Mouse (Mus musculus) lung, postnatal 14 days (tissue): ENCODE data around the gene Gm20662.

Experiments used
- DNase-seq: peaks from one replicate; pipeline ENCODE4 v3.0.0; 2021

The Gm20662 gene

DNA sequence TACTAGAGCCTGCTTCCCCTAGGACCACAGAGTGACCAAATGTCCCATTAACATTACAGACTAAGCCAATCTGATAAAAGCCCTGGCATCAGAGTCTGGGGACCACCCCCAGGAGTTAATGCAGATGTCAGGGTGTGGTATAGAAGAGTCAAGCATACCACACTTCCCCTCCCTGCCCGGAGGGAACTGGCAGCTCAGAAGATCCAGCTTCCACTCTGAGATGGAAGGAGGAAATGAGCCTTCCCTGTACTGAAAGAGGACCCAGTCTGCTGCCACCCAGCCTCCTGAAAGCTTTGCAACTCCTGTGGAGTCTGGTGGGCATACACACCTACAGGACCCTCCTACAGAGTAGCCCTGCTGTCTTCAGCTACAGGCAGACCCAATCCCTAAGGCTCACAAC lies 58.9 kb downstream of the Gm20662 start:
- DNase-seq: no peak

DNA sequence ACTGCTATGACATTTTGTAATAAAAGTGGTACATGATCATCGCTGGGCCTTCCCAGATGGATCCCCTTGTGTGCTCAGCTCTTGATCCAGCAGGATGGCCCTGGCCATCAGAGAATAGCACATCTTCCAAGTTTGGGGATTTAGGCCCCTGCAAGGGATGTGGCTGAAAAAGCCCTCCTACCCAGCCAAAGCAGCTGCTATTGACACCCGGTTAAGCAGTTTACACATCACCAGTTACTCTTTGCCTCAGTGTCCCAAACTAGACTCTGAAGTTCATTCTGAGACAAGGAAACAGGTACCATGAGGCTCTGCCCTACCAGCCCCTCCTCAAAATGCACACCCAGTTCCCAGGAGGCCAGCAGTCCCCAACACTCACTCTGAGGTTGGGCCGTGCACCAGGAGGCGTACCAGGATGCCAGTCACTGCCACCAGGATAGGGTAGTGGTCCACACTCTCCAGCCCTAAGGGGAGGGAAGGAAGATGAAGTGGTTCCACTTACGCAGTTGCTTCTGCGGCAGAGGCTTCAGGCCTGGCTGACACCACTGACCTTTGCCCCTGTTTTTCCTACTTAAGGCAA lies 59.6 kb downstream of the Gm20662 start:
- DNase-seq: no peak

DNA sequence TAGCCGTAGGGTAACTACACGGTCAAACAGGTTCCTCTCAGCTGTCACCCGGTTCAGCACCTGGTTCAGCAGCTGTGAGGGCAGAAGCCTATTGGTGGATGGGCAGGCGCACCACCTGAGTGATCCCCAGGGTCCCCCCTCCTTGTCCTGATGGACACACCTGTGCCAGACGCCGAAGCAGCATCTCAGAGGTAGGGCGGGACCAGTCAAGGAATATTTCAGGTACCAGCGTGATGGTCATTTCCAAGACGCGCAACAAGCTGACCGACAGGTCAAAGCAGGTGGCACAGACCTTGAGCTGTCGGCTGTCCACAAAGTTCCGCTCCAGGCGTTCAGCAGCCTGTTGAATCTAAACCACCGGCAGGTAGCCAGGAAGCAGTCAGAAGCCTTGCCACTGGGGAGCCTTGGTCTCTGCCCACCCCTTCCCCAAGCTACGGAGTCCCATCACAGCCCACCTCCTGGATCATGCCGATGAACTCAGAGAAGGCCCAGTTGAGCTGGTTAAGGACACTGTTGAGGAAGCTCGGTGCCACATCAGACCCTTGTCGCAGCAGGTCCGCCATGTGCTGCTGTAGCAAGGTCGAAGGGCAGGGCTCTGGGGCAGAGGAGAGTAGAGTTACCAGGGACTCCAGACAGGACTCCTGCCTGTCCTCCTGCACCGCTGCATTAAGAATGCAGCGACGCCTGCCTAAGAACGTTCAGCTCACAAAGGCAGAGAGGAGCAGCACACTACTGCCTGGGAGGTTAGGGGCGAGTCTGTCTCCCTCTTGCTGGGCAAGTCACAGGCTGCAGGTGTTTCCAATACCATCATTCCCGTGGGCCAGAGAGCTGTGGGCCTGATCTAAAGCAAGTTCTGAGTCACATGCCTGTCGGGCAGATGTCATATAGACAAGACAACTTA lies 60.5 kb downstream of the Gm20662 start:
- DNase-seq: no peak

DNA sequence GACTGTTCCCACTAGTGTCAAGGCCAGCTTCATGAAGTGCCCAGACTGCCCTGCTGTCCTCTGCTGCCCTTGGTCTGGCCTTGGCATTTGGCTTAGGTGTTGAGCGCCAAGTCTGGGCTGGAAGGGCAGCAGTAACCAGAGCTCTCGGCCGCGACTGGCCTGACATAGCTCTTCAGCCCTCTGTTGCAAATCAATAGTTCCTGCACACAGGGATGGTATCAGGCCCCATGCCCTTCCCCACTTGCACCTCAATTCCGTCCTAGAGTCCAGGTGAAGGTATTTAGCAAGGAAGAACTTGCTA lies 61.1 kb downstream of the Gm20662 start:
- DNase-seq: no peak

DNA sequence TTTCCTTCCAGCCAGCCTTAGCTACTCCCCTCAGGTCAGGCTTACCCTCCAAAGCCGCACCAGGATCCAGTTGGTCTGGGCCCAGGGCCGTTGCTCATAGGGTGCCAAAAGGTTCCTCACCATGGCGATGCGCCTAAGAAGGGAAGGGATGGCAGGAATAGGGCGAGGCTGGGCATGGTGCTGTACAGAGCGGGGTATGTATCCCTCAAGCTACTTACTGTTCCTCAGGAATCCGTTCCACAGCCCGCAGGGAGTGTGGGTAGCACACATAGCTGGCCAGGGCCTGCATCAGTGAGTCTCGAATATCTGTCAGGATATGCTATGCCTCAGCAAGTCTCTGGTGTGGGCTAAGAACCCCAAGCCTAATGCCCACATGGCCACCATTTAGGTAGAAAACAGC lies 62.1 kb downstream of the Gm20662 start:
- DNase-seq: no peak

DNA sequence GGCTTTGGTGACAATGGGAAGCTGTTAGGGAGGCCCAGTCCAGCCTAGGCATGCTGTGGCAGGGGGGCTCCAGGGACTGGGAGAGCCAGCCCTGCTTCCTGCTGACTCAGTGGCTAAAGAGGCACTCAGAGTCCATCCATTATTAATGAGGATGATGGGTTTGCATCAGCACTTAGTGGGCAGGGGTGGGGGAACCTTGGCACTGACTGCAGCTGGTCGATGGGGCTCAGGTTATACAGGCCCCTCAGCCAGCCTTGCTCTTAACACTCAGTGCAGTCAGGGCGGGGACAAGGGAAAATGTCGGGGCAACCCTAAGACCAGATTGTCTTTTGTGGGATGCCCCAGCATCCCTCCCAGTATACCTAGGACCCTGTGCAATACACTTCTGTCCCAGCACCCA lies 66.0 kb downstream of the Gm20662 start:
- no peak for DNase-seq

DNA sequence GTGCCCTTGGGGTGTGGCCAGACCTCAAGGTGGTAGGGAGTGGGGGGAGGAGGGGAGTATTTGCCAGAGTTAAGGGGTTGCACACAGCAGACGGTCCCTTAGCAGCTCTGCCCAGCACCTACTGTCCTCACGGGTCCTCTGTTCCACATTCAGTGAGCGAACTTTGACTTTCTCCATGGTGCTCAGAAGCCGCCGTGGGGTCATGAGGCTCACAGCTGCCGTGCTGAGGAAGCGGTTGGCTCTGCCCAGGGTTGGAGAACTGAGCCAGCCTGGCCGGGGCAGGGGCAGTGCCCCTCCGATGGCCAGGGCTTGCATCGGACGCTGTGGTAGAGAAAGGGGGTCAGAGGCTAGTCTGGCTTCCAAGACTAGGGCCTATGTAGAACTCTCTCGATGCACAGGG lies 67.2 kb downstream of the Gm20662 start:
- DNase-seq: no peak

DNA sequence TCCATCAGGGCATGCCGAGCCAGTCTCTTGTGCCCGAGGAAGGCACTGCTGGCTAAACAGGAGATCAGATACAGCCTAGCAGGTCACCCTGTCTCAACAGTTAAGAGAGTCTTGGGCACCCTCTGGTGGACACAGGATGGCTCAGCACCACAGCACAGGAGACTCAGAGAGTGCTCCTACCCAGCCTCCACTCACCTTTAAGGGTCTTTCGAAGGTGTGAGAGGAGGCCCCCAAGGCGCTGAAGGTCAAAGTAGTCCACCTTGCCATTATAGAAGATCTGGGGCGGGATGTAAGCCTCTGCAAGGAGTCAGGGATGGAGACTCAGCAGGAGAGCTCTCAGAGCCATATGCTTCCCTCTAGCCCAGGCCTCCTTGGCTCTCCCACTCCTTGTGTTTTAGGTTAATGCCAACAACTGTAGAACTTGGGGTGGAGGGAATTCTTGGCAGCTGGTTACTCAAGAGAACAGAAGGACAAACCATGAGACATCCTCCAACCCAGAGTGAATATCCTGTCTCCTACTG lies 69.4 kb downstream of the Gm20662 start:
- DNase-seq: peak; percentile 68

DNA sequence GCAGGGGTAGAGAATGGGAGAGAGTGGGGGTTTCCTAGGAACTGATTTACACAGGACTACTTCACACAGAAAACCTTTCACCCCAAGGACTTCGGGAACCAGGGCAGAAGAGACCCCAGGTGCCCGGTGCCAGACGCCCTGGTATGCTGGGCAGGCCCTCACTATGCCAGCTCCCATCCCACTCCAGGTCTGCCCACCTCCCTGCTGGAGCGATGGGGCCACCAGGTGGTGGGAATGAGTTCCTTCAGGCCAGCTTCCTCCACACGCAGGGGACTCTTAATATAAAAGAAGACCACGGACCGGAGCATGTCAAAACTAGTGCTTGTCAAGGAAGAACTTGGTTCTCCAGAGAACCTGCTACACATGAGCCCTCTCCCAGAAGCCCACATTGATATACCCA lies 71.0 kb downstream of the Gm20662 start:
- DNase-seq: no peak

DNA sequence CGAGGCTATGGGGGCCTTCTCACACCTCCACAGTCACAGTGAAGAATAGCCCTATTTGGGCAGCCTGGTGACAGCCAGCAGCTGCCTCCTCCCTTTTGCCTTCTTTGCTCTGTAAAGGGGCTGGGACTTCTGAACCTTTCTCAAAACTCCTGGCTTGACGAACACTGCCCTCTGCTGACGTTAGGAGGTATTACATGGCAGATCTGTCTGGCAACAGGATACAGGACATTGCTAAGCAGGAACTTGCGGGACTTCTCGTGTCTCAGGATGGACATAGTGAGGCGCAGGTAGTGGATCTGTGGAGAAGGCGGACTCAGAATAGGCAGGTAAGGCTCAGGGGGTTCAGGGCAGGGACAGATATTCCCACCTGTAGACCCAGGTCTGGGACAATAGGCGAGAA lies 71.8 kb downstream of the Gm20662 start:
- peak; percentile 89 for DNase-seq

DNA sequence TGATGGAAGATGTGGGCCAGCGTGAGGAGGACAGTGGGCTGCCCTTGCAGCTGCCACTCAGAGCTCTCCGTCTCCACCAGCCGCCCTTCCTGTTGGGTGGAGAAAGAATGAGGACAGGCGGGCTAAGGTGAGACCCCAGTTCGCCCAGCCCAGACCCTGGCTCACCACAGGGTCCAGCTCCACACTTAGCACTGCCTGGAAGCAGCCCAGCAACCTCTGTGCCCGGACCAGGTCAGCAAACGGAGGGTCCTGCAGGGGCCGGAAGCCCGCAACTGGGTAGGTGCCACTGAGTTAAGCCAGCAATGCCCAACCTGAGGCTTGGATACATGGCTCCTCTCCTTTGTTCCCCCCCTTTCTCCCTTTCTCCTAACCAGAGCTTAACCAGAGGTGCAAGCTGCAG lies 72.9 kb downstream of the Gm20662 start:
- DNase-seq: no peak

DNA sequence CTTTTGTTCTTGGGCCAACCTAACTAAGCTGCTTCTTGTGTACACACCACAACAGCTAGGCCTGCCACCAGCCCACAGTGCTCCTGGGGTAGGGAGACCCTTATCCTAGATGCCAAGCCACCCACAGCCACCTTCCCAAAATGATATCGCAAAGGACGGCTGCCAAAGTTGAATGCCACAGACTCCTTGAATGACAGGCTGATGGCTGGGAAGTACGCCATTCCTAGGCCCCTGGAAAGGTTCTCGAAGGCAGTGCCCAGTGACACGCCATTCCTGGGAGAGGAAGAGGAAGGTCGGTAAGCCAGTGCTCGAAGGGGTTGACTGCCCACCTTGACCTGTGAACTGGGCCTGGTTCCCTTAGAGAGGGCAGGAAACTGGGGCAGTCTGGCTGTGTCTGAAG lies 73.4 kb downstream of the Gm20662 start:
- no peak for DNase-seq

DNA sequence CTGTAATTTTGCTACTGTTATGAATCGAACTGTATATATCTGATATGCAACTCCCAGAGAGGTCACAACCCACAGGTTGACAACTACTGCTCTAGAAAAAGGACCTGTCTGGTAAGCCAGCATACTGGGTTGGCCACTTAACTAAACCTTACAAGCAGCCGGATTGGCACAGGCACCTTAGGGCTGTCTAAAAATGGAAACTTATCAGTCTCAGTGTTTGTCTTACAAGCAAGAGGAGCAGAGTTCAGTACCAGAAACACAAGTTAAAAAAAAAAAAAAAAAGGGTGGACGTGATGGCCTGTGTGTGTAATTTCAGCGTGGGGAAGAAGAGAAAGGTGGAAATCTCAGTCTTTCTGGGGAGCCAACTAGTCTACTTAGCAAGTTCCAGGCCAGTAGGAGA lies 75.7 kb downstream of the Gm20662 start:
- no peak for DNase-seq

DNA sequence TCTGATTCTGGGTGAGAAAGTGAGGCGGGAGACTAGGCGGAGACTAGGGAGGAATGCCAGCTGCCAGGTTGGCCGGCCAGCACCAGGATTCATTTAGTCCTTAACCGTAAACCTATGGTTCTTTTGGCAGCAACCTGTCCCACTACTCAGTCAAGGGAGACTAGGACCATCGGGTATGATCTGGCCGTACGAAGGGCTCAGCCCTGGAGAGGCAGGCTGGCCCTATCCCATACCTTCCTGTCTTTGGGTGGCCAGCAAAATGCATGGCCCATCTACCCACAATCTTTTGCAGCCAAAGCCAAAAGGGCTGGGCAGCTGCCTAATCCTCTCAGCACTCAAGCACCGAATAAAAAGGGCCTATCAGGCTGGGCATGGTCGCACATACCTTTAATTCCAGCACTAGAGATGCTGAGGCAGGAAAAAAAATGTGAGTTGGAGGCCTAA lies 76.4 kb downstream of the Gm20662 start:
- no peak for DNase-seq

DNA sequence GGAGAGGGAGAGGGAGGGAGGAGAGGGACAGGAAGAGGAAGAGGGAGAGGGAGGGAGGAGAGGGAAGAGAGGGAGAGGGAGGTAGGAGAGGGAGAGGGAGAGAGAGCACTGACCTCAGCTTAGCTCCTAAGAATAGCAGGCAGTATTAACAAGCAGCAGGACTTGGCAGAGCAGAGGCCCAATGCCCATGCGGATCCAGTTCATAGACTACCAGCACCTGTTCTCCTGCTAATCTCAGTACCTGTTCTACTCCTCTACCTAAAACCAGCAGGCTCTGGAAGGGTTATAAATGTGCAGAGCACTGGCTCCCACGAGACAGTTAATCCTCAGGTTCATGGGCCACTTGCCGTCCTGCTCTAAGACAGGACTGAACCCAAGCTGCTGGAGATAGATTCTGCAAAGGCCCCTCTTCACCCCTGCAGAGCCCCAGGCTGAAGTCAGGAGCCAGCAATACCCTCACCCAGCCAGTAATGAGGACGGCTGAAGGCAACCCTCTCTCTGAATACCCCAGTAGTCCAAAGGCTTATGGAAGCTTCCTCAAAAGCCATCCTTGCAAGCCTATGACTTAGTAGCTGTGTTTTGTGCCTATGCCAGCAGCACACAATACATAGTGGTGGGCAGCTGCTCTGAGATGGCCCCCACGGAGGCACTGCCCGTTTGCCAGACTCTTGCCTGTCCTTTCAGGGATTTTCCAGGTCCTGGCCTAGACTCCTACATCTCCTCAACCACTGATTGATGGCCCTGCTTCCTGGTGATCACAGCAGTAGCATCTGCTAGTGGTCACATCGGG lies 77.2 kb downstream of the Gm20662 start:
- no peak for DNase-seq

DNA sequence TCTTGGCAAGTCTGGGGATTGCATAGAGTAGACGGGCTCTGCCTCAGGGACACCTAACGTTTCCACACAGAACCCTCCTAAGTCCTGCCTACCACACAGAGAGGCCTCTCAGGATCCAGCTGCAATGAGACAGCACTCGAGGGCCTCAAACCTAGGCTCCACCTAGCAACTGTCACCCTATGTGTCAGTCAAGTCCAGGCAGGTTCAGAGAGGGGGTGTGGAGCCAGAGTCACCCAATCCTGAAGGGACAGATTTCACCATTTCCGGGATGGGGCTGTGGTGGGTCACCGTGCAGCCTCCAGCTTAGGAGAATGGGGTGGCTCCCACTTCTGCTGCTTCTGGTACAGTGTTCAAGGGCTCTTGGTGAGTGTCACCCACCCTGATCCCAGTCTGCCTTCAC lies 84.0 kb downstream of the Gm20662 start, which contains the start of gene Mst1:
Gene Mst1 (plus strand): TSS at position 269 of the 400 bp plus-strand sequence.
- DNase-seq: no peak

DNA sequence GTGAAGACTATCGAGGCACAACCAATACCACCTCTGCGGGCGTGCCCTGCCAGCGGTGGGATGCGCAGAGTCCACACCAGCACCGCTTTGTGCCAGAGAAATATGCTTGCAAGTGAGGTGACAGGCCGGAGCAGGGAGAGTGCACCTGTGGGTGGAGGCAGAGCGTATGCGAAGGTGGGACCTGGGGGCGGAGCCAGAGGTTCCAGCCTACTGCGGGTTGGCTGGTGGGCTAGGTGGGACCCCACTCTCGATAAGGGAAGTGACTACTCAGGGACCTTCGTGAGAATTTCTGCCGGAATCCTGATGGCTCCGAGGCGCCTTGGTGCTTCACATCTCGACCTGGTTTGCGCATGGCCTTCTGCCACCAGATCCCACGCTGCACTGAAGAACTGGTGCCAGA lies 86.4 kb downstream of the Gm20662 start:
- DNase-seq: no peak

DNA sequence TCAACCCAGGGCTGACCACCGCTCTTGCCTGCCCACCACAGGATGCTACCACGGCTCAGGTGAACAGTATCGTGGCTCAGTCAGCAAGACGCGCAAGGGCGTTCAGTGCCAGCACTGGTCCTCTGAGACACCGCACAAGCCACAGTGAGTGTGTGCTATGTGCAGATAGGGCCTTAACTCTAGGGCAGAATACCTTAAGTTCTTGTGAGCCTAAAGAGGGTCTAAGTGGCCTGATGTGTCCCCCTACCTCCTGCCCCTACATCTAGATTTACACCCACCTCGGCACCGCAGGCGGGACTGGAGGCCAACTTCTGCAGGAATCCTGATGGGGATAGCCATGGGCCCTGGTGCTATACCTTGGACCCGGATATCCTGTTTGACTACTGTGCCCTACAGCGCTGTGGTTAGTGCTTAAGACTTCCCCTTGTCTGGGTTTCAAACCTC lies 86.9 kb downstream of the Gm20662 start, which contains the start of gene Rnf123:
Gene Rnf123 (minus strand): TSS at position 359 of the 444 bp plus-strand sequence.
- DNase-seq: no peak

DNA sequence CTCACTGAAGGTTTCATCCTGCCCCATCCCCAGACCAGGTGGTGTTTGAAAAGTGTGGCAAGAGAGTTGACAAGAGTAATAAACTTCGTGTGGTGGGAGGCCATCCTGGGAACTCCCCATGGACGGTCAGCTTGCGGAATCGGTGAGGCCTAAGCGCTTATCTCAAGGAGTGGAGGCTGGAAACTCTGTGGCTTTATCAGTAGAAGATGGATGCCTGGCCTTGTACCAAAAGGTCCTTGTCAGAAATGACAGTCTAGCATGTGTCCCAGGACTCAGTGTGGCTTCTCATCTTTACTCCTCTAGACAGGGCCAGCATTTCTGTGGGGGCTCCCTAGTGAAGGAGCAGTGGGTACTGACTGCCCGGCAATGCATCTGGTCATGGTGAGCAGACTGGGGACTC lies 87.4 kb downstream of the Gm20662 start:
- DNase-seq: no peak

DNA sequence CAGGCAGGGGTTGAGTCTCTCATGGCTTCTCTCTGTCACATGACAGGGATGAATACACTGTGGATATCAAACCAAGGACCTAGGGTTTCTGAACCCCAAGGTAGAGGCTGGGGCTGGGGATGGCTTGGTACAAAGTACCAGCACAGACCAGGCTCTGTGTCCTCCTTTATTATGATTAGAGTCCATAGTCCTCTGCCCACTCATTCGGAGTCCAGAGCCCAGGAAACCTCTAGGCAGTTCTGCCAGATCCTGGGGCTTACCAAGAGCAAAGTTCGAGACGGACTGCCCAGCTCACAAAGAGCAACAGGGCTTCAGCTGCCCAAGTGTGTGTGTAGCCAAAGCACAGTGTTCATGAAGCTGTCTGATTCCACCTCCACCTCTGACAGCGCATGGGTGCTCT lies 89.1 kb downstream of the Gm20662 start:
- no peak for DNase-seq

DNA sequence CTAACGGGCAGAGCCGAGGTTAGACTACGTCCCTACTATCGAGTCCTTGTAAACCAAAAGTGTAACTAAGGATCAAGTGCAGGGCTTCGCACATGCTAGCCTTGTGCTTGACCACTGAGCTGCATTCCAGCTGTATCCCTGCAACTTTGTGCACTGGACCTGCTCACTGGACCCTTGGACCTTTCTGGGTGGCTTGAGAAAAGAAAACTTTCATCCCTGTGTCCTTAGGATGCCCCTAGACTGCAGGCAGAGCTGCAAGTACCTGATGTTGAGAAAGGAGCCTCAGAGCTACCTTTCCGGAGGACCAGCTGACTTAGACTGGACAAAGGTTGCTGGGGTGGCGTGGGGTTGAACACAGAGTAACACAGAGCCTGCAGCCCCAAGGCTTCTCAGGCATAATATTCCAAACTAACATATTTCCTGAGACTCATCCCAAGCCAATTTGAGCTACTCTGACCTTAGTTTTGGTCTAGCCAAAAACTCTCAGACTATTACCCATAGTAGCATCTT lies 94.5 kb downstream of the Gm20662 start:
- no peak for DNase-seq

DNA sequence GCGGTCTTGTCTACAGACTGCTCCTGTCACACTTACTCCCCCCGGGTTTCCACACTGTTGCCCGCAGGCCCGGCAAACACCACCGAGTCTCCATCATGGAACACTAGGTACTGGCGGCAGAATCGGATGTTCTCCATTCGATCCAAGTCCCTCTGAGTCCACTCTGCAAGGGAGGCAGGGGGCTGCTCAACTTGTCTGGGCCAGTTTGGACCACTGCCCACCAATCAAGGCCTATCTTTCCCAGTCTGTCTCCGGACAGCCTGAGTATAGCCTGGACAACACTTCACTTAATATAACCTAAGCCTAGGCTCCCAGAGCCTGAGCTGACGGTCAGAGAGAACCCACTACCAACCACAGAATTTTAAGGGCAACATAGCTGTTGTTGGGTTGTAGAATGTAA lies 97.4 kb downstream of the Gm20662 start:
- DNase-seq: no peak
